Mouse (Mus musculus) erythroblast, embryonic 14.5 days (primary cell): ENCODE measurements around the gene Pfkl. TPM values are rescaled to one million over a fixed set of nuclear protein-coding genes. Genes with fewer than 3 reads are reported as not detected.
"Not testable (repeated sequence)": the region's sequence is repeated elsewhere in the genome, so short reads cannot be mapped to it uniquely, and the experiment has no call there.

Experiments used
- H3K27me3 ChIP-seq: 2 replicates; pipeline ENCODE4 v1.6.1; 2012; ENCODE audit warnings: inconsistent platforms; ENCODE audit not compliant: control insufficient read depth
- H3K36me3 ChIP-seq: 2 replicates; pipeline ENCODE4 v1.6.1; 2012; ENCODE audit warnings: mild to moderate bottlenecking, inconsistent platforms; ENCODE audit not compliant: control insufficient read depth
- H3K4me1 ChIP-seq: 2 replicates; pipeline ENCODE4 v1.6.1; 2012; ENCODE audit warnings: inconsistent platforms; ENCODE audit not compliant: control insufficient read depth
- H3K4me3 ChIP-seq: replicated peaks from 2 replicates; pipeline ENCODE3; 2012; ENCODE audit warnings: moderate library complexity, mild to moderate bottlenecking, inconsistent platforms
- H3K9me3 ChIP-seq: 2 replicates; pipeline ENCODE4 v1.6.1; 2012; ENCODE audit warnings: low read length, inconsistent platforms, mixed read lengths; ENCODE audit not compliant: control insufficient read depth
- GATA1 ChIP-seq: IDR thresholded peaks from 2 replicates; pipeline ENCODE4 v1.6.1; 2012; ENCODE audit warnings: low read length, inconsistent platforms, mixed read lengths
- TAL1 ChIP-seq: IDR thresholded peaks from 3 replicates; pipeline ENCODE4 v1.6.1; 2012; ENCODE audit warnings: low read length, inconsistent platforms, mixed read lengths
- polyA plus RNA-seq: library from polyadenylated mRNA; stranded (reverse); fragments of >175 nt; gene quantifications from 2 replicates; pipeline ENCODE4 v1.2.3, GENCODE M21; 2012

Gene Pfkl
- polyA plus RNA-seq, 1 experiment = 21.8 TPM

DNA sequence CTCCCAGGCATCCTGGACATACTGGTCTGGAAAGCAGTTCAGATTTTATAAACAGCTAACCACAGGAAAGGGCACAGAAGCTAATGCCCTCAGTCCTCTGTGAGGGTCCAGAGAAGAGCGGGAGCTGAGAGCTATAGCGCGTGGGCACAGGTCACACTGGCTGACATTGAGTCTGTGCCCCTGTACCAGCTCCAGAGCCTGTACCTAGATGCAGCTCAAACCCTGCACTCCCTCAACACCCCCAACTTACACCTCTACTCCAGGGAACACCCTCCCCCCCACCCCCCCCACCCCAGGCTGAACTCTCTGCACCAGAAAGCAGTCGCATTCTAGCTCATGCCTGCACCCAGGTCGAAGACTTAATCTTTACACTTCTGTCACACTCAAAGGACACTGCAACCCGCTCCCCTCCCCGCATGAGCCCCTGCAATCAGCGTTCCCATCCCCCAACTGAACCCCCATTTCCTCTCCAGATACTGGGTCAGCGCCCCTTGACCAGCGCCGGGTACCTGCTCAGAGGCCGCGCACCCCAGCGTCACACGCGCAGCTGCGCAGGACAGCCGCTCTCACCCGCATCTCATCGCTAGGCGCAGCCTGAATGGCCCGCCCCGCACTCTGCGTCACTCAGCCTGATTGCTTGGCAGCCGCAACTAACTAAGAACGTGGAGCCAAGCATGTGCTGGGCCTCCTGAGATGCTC, 40.5 kb downstream of the Pfkl start:
- Histone ChIP-seq H3K27me3 (peaks cover 38% of the 10 kb centered on the region), H3K4me3 (no peak overlapping the region), H3K36me3 (no peaks in the 10 kb centered on the region), H3K4me1 (no peaks in the 10 kb centered on the region), H3K9me3 (no peaks in the 10 kb centered on the region)
- TF ChIP-seq TAL1 (no peak), GATA1 (no peak)

- no peaks in the 10 kb centered on the region for H3K4me1 ChIP-seq
- TF ChIP-seq GATA1 (no peak), TAL1 (no peak)
- H3K27me3 ChIP-seq = peaks cover 14% of the 10 kb centered on the region
- H3K9me3 ChIP-seq = no peaks in the 10 kb centered on the region
- no peaks in the 10 kb centered on the region for H3K36me3 ChIP-seq
- no peak overlapping the region for H3K4me3 ChIP-seq
These were observed 45.9 kb downstream of the Pfkl start for GRCm38 (mm10) chr10:77963971-77964370.

GRCm38 (mm10) chr10:77962725-77963124, 47.2 kb downstream of the Pfkl start:
- Histone ChIP-seq H3K27me3 (peaks cover 1% of the 10 kb centered on the region), H3K4me1 (no peaks in the 10 kb centered on the region), H3K9me3 (no peaks in the 10 kb centered on the region), H3K36me3 (no peaks in the 10 kb centered on the region), H3K4me3 (no peak overlapping the region)
- no peak for TF ChIP-seq GATA1
- TF ChIP-seq TAL1 = no peak

GRCm38 (mm10) chr10:77950468-77950867, 59.4 kb downstream of the Pfkl start:
- not testable (repeated sequence) for H3K4me3 ChIP-seq, H3K4me1 ChIP-seq, H3K27me3 ChIP-seq, H3K36me3 ChIP-seq
- peaks cover 14% of the 10 kb centered on the region for H3K9me3 ChIP-seq

GRCm38 (mm10) chr10:77939685-77940084, 70.2 kb downstream of the Pfkl start:
- Histone ChIP-seq H3K9me3 (no peaks in the 10 kb centered on the region), H3K36me3 (no peaks in the 10 kb centered on the region), H3K27me3 (no peaks in the 10 kb centered on the region), H3K4me3 (no peak overlapping the region), H3K4me1 (no peaks in the 10 kb centered on the region)
- no peak for TF ChIP-seq TAL1
- TF ChIP-seq GATA1 = no peak

Other genes with a start within 250 kb of the Pfkl start
- not detected in 2 replicates for gene Gm3238, start 238.8 kb downstream of the Pfkl start, polyA plus RNA-seq
- not detected in 2 replicates for gene Gm7138, start 233.1 kb downstream of the Pfkl start, polyA plus RNA-seq
- not detected in 2 replicates for gene Gm3250, start 227.5 kb downstream of the Pfkl start, polyA plus RNA-seq
- not detected in 2 replicates for gene Gm7137, start 221.9 kb downstream of the Pfkl start, polyA plus RNA-seq
- not detected in 2 replicates for gene Gm9639, start 215.0 kb downstream of the Pfkl start, polyA plus RNA-seq
- not detected in 2 replicates for gene Gm19668, start 210.9 kb downstream of the Pfkl start, polyA plus RNA-seq
- gene Gm9507, start 198.2 kb downstream of the Pfkl start, polyA plus RNA-seq = not detected in 2 replicates
- gene Gm2696, start 195.4 kb downstream of the Pfkl start, polyA plus RNA-seq = not detected in 2 replicates
- gene Krtap10-4, start 183.0 kb downstream of the Pfkl start, polyA plus RNA-seq = not detected in 2 replicates
- gene Krtap10-10, start 174.1 kb downstream of the Pfkl start, polyA plus RNA-seq = 0.04 TPM in 1 of 2 replicates, not detected in the other
- gene Gm36176, start 163.3 kb downstream of the Pfkl start, polyA plus RNA-seq = not detected in 2 replicates
- gene Gm10318, start 157.2 kb downstream of the Pfkl start, polyA plus RNA-seq = not detected in 2 replicates
- not detected in 2 replicates for gene Gm3285, start 148.1 kb downstream of the Pfkl start, polyA plus RNA-seq
- gene Lrrc3, start 107.5 kb downstream of the Pfkl start, polyA plus RNA-seq = 0.01 TPM in 1 of 2 replicates, not detected in the other
- 0.01 and 0.02 TPM in 2 replicates for gene Trpm2, start 39.5 kb downstream of the Pfkl start, polyA plus RNA-seq
- 1.2 and 2.4 TPM in 2 replicates for gene 1810043G02Rik, start 31.6 kb downstream of the Pfkl start, polyA plus RNA-seq
- not detected in 2 replicates for gene Dnmt3l, start 31.9 kb upstream of the Pfkl start, polyA plus RNA-seq
- gene Aire, start 33.5 kb upstream of the Pfkl start, polyA plus RNA-seq = not detected in 2 replicates
- 0.01 TPM in 1 of 2 replicates, not detected in the other for gene Icosl, start 59.2 kb upstream of the Pfkl start, polyA plus RNA-seq
- gene D10Jhu81e, start 159.7 kb upstream of the Pfkl start, polyA plus RNA-seq = 6.8 and 7.7 TPM in 2 replicates
- 0.26 and 0.38 TPM in 2 replicates for gene Pwp2, start 175.1 kb upstream of the Pfkl start, polyA plus RNA-seq
- gene Trappc10, start 234.6 kb upstream of the Pfkl start, polyA plus RNA-seq = 3.7 and 5.3 TPM in 2 replicates